Mouse (Mus musculus) gastrocnemius, postnatal 25 days (tissue): ENCODE results near the gene Kpnb1. TPM values are rescaled to one million over a fixed set of nuclear protein-coding genes. Genes with fewer than 3 reads are reported as not detected.

Source experiments
- DNase-seq: peaks from one replicate; pipeline ENCODE4 v3.0.0; 2022
- total RNA-seq, 2 experiments: library from RNA; stranded (reverse); gene quantifications; 1 replicate in 1 of 2; 2 replicates in 1 of 2; pipeline ENCODE4 v1.2.3; 2021

Kpnb1 gene
- total RNA-seq, 2 experiments from 2014 or later = 48.9 to 53.5 TPM

- DNase-seq = no peak
Observed at GRCm38 (mm10) chr11:97185704-97186614, 1.7 kb downstream of the Kpnb1 start.

GRCm38 (mm10) chr11:97184875-97185274, 2.8 kb downstream of the Kpnb1 start:
- no peak for DNase-seq

- DNase-seq = no peak
Observed at GRCm38 (mm10) chr11:97182446-97182845, 5.2 kb downstream of the Kpnb1 start.

- no peak for DNase-seq
Observed at GRCm38 (mm10) chr11:97181061-97181460, 6.6 kb downstream of the Kpnb1 start.

DNA sequence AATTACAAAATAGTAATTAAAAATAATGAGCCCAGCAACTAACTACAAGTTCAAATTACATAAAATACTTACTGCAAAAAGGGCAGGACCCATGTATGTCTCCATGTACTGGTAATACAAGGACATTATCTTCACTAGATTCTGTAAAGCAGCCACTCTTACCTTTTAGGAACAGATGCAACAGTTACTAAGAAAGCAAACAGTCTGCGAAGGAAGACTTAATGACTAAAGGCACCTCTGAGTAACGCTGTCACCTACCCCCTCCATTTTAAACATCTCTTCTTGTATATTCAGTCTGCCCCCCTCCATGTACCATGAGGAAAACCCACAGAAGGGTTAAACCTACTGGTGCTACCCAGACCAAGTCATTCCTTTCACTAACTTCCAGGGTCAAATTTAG, 9.5 kb downstream of the Kpnb1 start:
- no peak for DNase-seq

- DNase-seq = no peak
Observed at GRCm38 (mm10) chr11:97176851-97177250, 10.8 kb downstream of the Kpnb1 start.

DNA sequence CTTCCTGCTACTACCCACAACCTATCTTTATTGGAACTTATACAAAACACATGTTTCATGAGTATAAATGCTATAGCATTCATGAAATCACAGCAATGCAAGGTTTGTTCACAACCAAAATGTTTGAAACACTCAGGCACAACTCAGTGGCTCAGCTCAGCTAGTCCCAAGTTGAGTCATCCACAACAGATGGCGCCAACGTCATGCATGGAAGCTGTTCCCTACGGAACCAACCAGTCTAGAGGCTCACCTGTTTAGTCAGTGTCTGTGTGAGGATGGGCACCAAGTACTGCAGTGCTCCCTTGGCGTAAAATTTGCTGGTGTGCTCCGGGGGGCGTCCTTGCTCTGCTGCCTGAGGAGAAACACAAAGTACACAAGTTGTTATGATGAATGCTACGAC, 12.2 kb downstream of the Kpnb1 start:
- no peak for DNase-seq

- DNase-seq = no peak
Observed at GRCm38 (mm10) chr11:97160341-97160740, 27.3 kb downstream of the Kpnb1 start.

- no peak for DNase-seq
Observed at GRCm38 (mm10) chr11:97156999-97157398, 30.7 kb downstream of the Kpnb1 start.

DNA sequence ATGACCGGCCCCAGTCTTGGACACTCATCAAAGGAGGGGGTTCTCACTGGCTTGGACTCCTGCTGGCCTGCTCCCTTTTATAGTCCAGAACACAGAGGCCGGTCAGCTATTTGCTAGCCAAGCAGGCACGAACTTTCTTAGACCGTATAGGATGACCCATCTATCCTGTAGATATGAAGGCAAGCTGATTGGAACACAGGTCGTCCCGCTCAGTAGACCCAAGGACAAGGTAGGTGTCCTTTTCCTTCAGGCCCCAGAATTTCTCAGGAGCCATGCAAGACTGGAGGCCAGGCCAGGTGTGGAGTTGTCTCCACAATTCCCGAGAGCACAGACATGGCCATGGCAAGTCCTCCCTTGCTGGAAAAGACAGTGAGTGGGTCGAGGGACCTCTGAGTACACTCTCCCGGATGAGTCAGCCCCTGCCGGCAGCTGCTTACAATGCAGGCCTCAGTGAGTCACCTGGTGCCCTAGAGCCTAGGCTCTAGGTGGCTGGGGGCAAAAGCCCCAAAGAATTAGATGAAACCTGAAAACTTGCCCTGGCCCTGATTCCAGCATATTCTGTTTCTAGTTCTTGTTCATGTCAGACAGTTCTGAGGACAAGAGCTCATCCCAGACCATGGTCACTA, 34.9 kb downstream of the Kpnb1 start:
- no peak for DNase-seq

DNA sequence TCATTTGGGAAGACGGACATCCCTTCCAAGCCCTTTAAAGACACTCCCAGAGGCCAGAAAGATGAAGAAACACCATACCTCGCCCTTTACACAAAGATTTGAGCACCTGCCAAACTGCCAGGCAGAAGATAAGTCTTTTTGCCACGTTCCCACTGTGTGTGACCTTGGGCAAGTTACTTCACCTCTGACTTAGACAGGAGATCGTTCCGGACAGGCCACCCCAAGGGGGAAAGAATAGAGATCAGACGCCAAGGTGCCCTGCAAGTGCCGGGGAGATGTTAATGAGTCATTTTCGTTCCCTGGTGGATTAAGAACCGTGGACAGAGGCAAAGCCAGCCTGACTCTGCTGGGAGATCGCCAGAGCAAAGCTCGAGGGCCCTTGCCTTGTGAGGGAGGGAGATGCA, 35.7 kb downstream of the Kpnb1 start:
- no peak for DNase-seq

DNA sequence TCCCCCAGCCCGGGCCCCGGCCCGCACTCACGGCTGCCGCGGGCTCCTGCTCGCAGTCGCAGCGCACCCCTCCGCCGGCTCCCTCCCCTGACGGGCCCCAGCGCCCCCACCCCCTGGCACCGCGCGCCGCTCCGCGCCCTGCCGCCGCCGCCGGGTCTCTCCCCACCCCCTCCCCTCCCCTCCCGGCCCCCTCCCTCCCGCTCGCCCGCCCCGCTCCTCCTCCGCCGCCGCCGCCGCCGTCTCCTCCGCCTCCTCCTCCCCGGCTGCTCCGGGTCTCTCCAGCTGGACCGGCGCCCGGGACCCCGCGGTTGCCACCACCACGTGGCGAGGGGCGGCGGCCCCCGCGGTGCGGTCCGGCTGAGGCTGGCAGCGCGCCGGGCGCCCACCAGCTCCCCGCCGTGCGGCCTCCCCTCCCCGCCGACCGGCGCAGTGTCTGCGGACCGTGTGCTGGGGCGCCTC, 36.3 kb downstream of the Kpnb1 start, which contains the start of gene Tbkbp1:
Tbkbp1 (minus strand) TSS at position 153 of the 459 bp plus-strand sequence.
- DNase-seq = peak; percentile 29

DNA sequence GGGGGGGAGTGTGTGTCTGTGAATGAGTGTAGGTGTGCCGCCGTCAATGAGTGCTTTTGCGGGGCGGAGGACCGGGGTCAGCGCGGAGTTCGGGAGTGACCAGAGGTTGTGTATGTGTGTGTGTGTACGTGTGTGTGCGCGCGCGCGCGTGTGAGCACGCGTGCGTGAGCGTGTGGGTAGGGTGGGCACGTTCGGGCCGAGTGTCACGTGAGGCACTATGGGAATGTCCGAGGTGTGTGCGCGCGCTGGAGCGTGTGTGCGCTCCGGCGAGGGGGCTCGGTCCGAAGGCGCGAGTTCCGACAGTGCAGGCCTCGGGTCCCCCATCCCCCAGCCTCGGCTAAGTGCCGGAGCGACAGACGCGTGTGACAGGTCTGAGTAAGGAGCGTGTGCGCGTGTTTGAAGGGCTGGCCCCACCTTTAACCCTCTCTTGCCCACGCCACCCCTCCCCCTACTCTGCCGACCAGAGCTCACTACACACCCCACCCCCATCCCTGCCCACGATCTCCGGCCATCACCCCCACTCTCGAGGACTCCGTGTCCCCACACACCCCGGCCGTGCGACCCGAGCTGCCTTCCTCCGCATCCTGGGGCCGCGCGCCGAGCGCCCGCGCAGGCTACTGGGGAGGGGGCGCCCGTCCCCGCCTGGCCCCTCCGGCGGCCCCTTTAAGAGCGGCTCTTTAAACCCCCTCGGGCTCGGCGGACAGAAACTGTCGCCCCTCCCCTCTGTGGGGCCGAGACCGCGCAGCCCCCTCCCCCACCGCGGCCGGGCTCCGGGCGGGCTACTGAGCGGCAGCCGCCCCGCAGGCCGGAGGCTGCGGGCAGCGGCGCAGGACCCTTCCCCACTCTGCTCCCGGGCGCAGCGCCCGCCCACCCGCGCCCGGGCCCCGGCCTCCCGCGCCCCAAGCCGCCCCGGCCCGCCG, 37.0 kb downstream of the Kpnb1 start:
- DNase-seq = peak; percentile 51

DNA sequence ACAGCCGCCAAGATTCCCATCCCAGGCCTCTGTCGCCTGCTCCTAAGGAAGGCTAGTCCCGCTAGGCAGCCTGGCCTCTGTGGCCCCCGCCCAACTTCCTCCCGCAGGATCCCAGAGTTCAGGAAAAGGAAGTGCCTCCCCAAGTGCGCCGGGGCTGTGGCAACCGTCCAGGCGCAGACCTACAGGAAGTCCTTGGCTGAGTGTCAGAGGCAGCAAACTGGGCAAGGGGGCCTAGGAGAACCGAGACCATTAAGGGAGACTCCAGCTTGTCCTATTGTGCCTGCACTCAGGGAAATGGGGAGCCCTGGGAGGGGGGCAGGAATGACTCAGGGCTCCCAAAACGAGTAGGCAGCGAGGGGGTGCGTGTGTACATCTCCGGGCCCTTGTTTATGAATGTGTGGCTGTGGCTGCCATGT, 37.7 kb downstream of the Kpnb1 start:
- DNase-seq = peak; percentile 81

GRCm38 (mm10) chr11:97149026-97149425, 38.7 kb downstream of the Kpnb1 start:
- no peak for DNase-seq

- no peak for DNase-seq
Observed at GRCm38 (mm10) chr11:97148591-97148990, 39.1 kb downstream of the Kpnb1 start.

DNA sequence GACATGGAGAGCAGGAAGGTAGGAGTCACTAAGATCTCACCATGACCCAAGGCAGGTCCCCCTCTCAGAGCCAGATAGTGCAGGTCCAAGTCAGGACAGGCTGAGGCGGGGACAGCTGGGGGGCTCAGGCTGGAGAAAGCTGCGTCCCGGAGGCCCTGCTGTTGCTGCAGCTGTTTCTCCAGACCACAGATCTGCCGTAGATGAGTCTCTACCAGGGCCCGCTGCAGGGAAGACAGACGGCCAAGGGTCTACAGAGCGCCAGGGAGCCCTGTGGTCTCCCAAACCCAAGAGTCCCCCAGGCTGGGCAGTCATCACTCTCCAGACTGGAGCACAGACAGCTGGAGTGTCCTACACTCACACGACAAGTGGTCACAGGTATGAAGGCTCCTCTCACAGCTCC, 40.3 kb downstream of the Kpnb1 start:
- DNase-seq = no peak

DNA sequence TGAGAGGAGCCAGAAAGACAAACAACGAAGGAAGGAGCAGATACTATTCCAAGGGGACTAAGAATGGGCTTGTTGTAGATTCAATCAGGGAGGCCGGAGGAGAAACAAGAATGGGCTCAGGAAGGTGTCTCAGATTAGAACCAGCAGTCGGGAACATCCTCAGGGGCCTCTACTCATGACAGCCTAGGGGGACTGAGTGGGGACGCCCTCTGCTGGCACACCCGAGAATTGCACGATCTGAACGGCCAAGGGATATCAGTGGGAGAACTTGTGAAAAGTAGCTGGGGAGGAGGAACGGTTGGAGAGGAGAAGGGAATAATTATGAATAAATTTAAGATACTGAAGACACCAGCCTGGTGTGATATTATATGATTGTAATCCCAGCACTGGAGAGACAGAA, 41.0 kb downstream of the Kpnb1 start:
- DNase-seq = peak; percentile 42

DNA sequence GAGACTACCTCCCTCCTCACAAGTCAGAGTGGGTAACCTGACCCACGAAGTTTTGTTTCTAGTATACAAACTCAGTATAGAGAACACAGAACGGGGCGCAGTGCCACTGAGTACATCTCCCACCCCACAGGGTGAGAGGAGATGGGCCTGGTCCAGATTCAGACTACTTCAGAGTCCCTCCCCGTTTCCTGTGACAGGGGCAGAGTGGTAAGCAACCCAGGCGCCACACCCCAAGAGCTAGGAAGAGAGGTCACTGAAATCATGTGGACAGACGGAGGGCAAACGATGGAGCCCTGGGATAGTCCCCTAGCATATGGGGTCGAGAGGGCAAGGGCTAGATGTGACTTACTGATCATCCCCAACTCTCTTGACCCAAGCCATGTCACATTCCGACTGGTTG, 41.7 kb downstream of the Kpnb1 start:
- no peak for DNase-seq

- DNase-seq = no peak
Observed at GRCm38 (mm10) chr11:97145320-97145719, 42.4 kb downstream of the Kpnb1 start.

- DNase-seq = no peak
Observed at GRCm38 (mm10) chr11:97143196-97143900, 44.3 kb downstream of the Kpnb1 start.

GRCm38 (mm10) chr11:97142159-97142608, 45.5 kb downstream of the Kpnb1 start:
- no peak for DNase-seq
